Mouse (Mus musculus) heart, postnatal 14 days (tissue): ENCODE measurements around the gene Zc2hc1c. TPM values are rescaled to one million over a fixed set of nuclear protein-coding genes. Genes with fewer than 3 reads are reported as not detected.
A peak's percentile ranks its signal among the peaks of the same experiment; 100 is the strongest.
"Not testable (repeated sequence)": the region's sequence is repeated elsewhere in the genome, so short reads cannot be mapped to it uniquely, and the experiment has no call there.

Experiments used
- DNase-seq, 2 experiments: peaks; one replicate each; pipeline ENCODE4 v3.0.0; 2021 to 2022
- intact Hi-C: fragments of 180-260 bp; cut with DNase I; formaldehyde crosslinking; loops from one replicate; pipeline ENCODE4 v1.15.1; 2025
- total RNA-seq, 2 experiments: library from RNA; stranded (reverse); gene quantifications; 2 replicates each; pipeline ENCODE4 v1.2.3; 2021

The Zc2hc1c gene
- total RNA-seq, 2 experiments from 2014 or later: 1.5 to 2.2 TPM

DNA sequence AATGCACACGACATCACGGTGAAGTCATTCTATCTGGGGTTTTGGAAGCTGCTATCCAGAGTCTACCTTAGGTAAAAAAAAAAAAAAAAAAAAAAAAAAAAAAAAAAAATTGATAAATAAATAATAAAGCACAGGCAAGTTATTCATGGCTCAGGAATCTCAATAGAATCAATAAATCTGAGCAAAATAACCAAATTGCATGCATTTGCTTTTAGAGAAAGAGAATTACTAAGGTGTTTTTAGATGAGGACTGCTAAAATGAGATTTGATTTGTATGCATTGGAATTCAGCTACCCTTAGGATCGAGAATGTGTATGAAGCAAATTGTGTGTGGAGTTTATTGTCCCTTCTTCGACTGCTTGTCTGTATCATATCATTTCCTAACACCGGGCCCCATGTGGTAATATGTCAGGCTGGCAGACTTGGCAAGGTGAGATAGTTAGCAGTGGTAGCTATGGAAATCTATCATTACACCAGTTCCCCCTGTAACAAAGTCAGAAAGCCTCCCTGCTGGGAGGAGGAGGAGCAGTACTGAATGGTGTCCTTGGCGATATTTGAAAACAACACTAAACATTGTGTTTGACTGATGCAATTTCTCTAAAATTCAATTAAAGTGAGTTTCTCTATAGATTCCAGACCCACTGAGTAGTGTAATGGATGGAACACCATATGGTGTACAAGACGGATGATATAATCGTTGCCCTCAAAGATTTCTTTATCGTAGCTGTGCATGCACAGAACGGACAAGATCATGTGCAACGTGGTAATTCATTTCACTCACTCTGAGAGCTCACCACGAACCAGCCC lies 7.3 kb upstream of the Zc2hc1c start:
- intact Hi-C loops: loop anchor here (2.0 kb wide), 1 partner anchor 14 kb away; no protein-coding TSS in a partner anchor

DNA sequence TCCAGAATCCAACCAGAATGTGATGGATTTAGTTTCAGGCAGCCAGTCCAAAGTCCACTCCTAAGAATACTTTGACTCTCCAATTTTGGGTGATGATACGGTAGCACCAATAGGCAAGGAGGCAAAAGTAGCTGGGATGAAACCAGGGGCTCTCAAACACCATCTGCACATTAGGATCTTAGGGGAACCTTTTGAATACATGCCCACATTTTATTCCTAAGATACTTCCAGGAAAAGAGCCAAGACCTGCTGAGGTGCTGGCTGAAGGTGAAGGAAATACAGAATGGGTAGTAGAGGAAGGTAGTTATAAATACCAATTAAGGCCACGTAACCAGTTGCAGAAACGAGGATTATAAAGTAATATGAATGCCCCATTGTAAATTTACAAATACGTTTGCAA lies 6.6 kb upstream of the Zc2hc1c start:
- intact Hi-C loops: loop anchor here (2.0 kb wide), 1 partner anchor 15 kb away; no protein-coding TSS in a partner anchor
- not testable (repeated sequence) for DNase-seq

More for the DNA sequence above, 7.3 kb upstream of the Zc2hc1c start:
- no peak for DNase-seq

- DNase-seq: no peak
- intact Hi-C loops: no loop called here
Observed at GRCm38 (mm10) chr12:85284331-85284730, 4.1 kb upstream of the Zc2hc1c start.

- intact Hi-C loops: loop anchor here (5.0 kb wide), 2 partner anchors 113 to 143 kb away; no protein-coding TSS in a partner anchor
- no peak for DNase-seq
Observed at GRCm38 (mm10) chr12:85284996-85285395, 3.4 kb upstream of the Zc2hc1c start.

- intact Hi-C loops: loop anchor here (5.0 kb wide), 2 partner anchors 115 to 145 kb away; no protein-coding TSS in a partner anchor
- DNase-seq: peak in 1 of 2 experiments; percentile 44
Observed at GRCm38 (mm10) chr12:85286941-85287340, 1.4 kb upstream of the Zc2hc1c start.

DNA sequence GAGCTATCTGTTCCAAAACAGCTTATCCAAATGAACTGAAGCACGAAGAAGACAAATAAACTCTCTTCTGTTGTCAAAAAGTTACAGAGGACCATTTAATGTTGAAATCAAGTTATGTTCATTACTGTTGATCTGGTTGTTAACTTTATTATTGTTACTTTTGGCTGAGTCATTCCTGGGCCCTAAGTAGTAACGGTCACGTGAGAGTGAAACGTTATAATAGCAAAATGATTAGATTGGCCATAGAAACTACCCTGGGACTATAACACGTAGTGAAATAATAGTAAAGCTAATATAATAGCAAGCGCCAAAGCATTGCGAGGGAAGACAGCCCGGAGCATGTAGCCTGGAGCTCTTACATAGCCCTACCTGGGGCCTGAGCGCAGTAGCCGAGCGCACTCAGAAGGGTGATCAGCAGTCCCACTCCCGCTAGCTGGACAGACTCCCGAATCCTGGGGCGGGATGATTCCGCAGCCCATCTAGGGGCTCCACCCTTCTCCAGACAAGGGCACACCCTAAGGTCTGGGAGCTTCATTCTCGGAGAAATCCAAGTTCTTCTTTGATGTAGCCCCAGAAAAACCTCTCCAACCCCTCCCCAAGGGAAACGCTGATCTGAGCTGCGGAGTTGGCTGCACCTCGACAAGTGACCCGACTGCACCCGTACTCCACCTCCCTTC lies 444 bp upstream of the Zc2hc1c start, which contains the start of gene Acyp1:
TSS of gene Acyp1 (minus strand) at position 630 of the 677 bp plus-strand sequence.
- intact Hi-C loops: loop anchor here (5.0 kb wide), 2 partner anchors 116 to 146 kb away; no protein-coding TSS in a partner anchor
- DNase-seq: peak; percentile 57 to 62

GRCm38 (mm10) chr12:85289157-85290000 lies 988 bp downstream of the Zc2hc1c start:
- intact Hi-C loops: loop anchor here (5.0 kb wide), 2 partner anchors 117 to 147 kb away; no protein-coding TSS in a partner anchor
- DNase-seq: peak in 1 of 2 experiments; percentile 50

DNA sequence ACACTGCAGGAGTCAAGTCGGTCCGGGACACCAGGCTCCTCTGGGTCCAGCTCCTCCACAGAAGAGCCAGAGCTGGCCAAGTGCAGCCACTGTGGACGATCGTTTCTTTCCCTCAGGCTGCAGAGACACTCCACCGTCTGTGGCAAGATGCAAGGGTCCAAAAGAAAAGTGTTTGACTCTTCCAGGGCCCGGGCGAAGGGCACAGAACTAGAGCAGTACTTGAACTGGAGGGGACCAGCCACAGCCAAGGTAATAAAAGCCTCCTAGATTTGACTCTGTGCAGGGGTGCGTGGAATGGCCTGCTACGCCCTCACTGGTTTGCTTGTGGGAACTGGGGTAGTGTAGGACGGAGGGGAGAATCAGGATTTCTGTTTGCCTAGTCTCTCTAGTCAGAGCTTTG lies 2.2 kb downstream of the Zc2hc1c start:
- no peak for DNase-seq
- intact Hi-C loops: no loop called here

- DNase-seq: no peak
- intact Hi-C loops: no loop called here
Observed at GRCm38 (mm10) chr12:85291541-85291940, 3.1 kb downstream of the Zc2hc1c start.

DNA sequence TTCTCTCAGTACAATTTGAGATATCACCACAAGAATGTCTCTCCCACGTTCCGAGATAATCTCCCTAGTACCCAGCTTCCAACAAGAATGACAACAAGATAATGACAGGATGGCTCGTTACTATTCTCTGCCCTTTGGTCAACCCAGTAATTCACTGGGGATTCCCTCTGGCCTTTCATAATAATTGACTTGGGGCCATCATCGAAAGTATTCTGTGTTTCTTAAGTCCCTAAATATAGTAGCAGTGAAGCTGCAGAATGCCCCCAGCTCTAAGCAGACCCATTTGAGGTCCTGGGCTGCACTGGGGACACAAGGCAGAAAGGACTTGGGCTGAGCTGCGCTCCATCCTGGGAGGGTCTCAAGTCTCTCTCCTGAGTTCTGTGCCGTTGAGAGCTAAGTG lies 3.9 kb downstream of the Zc2hc1c start:
- intact Hi-C loops: no loop called here
- no peak for DNase-seq

DNA sequence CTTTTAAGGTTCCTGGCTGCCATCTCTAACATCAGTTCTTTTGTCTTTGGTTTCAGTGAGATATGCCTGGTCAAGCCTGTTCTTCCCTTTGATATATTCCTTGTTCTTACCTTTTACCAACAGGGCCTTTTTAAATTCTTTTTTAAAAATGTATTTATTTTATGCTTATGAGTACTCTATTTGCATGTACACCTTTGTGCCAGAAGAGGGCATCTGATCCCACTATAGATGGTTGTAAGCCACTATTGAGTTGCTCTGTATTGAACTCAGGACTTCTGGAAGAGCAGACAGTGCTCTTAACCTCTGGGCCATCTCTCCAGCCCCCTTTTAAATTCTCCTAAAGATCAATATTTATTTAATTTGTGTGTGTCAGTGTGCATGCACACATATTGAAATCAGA lies 4.5 kb downstream of the Zc2hc1c start:
- no peak for DNase-seq
- intact Hi-C loops: no loop called here

DNA sequence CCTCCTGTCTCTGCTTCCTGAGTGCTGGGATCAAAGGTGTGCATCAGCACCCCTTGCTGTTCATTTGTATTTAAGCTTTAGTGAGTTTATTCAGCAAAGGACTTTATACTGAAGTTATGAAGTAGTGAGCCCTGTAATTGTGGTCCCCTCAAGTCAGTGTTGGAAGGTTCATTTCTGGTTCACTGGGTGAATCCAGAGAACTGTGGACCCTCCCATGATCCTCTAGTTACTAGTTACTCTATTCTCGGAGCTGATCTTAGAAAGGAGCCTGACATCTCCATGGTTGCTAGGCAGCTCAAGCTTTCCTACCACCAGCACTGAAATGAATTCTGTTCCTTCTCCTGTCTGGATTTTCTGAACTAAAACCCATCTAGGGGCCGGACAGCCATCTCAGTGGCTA lies 7.1 kb downstream of the Zc2hc1c start:
- no peak for DNase-seq
- intact Hi-C loops: no loop called here

DNA sequence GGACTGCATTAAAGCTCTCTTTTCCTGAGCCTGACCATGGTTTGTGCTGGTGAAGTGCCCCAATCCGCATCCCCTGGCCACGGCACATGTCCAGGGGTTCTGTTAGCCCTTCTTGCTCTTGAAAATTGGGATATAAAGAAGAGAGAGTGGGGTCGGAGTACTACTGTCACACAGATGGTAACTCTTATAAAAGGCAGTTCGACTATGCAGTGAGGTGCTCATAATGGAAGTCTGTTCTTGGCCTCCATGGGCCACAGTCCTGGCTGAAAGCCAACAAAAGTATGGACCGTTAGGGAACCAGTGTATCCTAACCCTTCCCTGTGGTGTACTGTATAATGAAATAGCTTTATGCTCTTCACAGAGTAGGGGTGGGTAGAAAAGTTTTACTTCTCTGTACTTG lies 8.5 kb downstream of the Zc2hc1c start:
- no peak for DNase-seq
- intact Hi-C loops: no loop called here

- DNase-seq: no peak
Observed at GRCm38 (mm10) chr12:85297345-85297997, 9.1 kb downstream of the Zc2hc1c start.

DNA sequence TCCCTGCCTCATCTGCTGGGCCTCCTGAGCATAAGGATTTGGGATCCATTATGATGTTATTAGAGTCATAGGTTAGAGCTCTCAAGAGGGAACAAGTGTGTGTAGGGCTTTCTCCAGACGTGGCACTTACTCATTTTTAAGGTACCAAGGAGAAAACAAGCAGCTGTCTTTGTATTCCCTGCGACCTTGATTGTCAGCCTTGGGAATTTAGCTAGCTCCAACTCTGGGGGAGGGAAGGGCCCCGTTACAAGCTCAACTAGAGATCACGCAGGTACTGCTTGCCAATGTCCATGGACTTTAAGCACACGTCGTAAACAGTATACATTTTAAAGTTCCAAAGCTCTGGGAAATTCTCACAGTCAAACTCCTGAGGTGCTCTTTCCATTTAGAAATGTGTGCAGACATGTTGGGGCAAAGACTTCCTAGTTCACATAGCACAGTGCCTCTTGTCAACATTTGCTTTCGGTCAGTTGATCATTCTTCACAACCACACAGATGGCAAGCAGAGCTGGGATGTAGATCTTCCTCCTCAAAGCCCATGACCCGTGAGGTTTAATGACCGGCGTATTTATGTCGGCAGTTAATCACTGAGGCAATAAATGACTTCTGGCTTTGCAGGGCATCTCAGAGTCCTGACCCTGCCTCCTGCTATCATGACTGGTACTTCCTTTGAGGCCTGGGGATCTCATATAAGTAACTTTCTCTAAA lies 9.9 kb downstream of the Zc2hc1c start:
- DNase-seq: no peak

More at GRCm38 (mm10) chr12:85297345-85297997, 9.1 kb downstream of the Zc2hc1c start:
- intact Hi-C loops: no loop called here

GRCm38 (mm10) chr12:85298835-85299180 lies 10.4 kb downstream of the Zc2hc1c start:
- intact Hi-C loops: no loop called here
- DNase-seq: no peak

More for the DNA sequence above, 9.9 kb downstream of the Zc2hc1c start:
- intact Hi-C loops: no loop called here

- intact Hi-C loops: no loop called here
- no peak for DNase-seq
Observed at GRCm38 (mm10) chr12:85303256-85303655, 14.9 kb downstream of the Zc2hc1c start.

- intact Hi-C loops: loop anchor here (1.0 to 2.0 kb wide), 3 partner anchors 135 to 212 kb away; no protein-coding TSS in a partner anchor
- no peak for DNase-seq
Observed at GRCm38 (mm10) chr12:85304725-85305124, 16.3 kb downstream of the Zc2hc1c start.
